Mouse (Mus musculus): ENCODE results near the gene Olfr885.

The Olfr885 gene

GRCm38 (mm10) chr9:38061022-38061421, at the start of gene Olfr885:
Olfr885 (plus strand) TSS chr9:38061322.
- no peak for DNase-seq (ENCODE audit: low spot score)

DNA sequence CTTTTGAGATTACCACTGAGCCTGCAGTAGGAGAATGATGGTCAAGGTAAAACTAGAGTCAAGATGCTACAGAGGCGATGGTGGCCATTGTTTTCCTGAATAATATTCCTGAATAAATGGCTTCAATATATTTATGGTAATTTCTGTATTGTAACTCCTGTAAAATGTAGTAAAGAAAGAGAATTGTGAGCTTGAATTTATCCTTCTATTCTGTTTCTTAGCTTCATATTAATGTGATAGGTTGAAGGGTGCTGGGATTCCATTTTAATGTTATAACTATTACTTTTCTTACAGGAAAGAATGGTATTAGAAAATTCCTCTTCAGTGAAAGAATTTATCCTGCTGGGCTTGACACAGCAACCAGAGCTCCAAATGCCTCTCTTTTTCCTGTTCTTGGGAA, 35.6 kb upstream of the Olfr885 start, which contains the start of gene Olfr883:
Gene Olfr883, plus strand, starts transcription at position 301 of the 400 bp plus-strand sequence.
- DNase-seq (ENCODE audit: low spot score) = no peak

GRCm38 (mm10) chr9:38046255-38046654, 14.9 kb upstream of the Olfr885 start, which contains the start of gene Olfr884:
Olfr884 (plus strand) TSS chr9:38046555.
- no peak for DNase-seq (ENCODE audit: low spot score)

DNA sequence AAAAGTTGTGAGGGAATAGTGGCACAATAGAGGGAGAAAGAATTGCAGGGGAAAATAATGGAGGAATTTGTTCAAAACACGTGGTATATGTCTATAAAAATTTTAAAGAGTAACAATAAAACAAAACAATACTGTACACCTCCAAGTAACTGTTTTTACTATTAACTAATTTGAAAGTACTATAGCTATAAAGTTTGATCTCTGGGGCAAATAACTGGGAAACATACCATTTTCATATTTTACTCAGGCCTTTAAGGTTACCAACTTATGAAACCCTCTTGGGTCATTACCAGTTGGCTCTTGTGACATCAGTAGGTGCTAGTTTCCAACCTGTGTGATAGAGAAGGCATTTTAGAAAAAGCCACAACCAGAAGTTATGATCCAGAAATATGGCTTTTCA, 22.6 kb downstream of the Olfr885 start, which contains the start of gene Olfr887:
Gene Olfr887, plus strand, starts transcription at position 301 of the 400 bp plus-strand sequence.
- no peak for DNase-seq (ENCODE audit: low spot score)

DNA sequence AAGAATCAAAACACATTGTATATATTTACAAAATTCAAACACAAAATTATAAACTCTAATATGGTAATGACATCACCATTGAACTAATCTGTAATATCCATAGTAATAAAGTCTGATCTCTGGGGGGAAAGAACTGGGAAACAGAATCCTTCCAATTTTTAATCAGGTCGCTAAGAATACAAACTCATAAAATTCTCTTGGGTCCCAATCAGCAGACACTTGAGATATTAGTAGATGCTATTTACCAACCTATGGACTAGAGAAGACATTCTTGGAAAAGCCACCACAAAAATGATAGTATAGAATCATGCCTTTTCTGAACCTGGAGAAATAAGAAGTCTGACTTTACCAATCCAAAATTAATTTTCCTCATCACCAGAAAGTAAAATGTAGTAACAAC, 46.7 kb downstream of the Olfr885 start, which contains the start of gene Olfr888:
Gene Olfr888, plus strand, starts transcription at position 301 of the 400 bp plus-strand sequence.
- DNase-seq (ENCODE audit: low spot score) = no peak

Measured in embryo, embryonic 10.5 days (tissue).